9 mouse cellular contexts compared by ENCODE assay signal in the genomic region with DNA sequence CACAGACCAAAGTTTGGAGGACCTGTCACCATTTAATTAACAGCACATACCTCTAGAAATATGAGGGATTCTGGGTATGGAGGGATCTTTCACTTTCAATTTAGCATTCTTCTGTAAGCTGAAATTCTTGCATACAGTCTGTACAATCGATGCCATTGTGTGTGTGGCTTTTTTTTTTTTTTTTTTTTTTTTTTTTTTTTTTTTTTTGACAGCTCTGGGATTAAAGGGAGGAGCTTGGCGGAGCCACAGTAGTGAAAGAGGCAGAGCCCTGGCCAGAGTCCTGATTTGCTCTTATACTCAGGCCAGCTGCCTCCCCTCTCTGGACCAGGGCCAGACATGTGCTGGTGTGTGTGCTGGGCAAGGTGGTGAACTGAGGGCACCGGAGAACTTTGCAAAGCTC. TPM values are rescaled to one million over a fixed set of nuclear protein-coding genes. Genes with fewer than 3 reads are reported as not detected.
DNase-seq lines count a peak whose midpoint lies in the region; ATAC-seq and TF ChIP-seq lines count a peak whose summit lies in the region.
"Had no signal": no experiment of that assay in that cellular context is flagged by ENCODE, and none has a peak within 500 bp of the region (broad histone marks: within the 10 kb centered on the region; RNA-seq: fewer than 3 reads in every experiment).

No protein-coding gene starts in this region.

- H3K9me3 ChIP-seq in heart, embryonic 16.5 days (replicated peaks; ENCODE audit: control insufficient read depth, low read length): no peaks in the 10 kb centered on the region
- no peaks in the 10 kb centered on the region for H3K9me3 ChIP-seq in heart, embryonic 10.5 days
- no peaks in the 10 kb centered on the region for H3K9me3 ChIP-seq in MEL (replicated peaks; ENCODE audit: insufficient read depth, low read length)
- no peaks in the 10 kb centered on the region for H3K9me3 ChIP-seq in lung, embryonic 16.5 days (ENCODE audit: control insufficient read depth, low read length)
- H3K9me3 ChIP-seq: lung, embryonic 15.5 days had no signal

- no peak for TF ChIP-seq CTCF in MEL (IDR thresholded peaks at IDR 0.05 in 2 of 3, conservative IDR thresholded peaks at IDR 0.05 in 1 of 3; ENCODE audit: control insufficient read depth in 1 of 3, insufficient read depth in 1 of 3, low read depth in 2 of 3, low read length in 3 of 3, poor library complexity in 1 of 3, severe bottlenecking in 1 of 3)

- no peaks in the 10 kb centered on the region for H3K27me3 ChIP-seq in heart, embryonic 16.5 days (ENCODE audit: control insufficient read depth, insufficient read depth, low read length)
- no peaks in the 10 kb centered on the region for H3K27me3 ChIP-seq in heart, embryonic 10.5 days (ENCODE audit: insufficient read depth, poor library complexity, severe bottlenecking)
- H3K27me3 ChIP-seq in MEL (ENCODE audit: control insufficient read depth in 1 of 2, insufficient read depth in 2 of 2, low read length in 2 of 2): peaks cover 3 to 5% of the 10 kb centered on the region in 2 experiments; a peak in 3 of 4 replicates
- no peaks in the 10 kb centered on the region for H3K27me3 ChIP-seq in lung, embryonic 16.5 days (ENCODE audit: control insufficient read depth, insufficient read depth, low read depth, low read length)
- H3K27me3 ChIP-seq: lung, embryonic 15.5 days had no signal

- no peak for TF ChIP-seq POLR2A in MEL (IDR thresholded peaks at IDR 0.05; ENCODE audit: control insufficient read depth in 1 of 2, insufficient read depth in 1 of 2, low read depth in 1 of 2, low read length in 2 of 2, poor library complexity in 1 of 2)

- H3K4me2 ChIP-seq in heart, embryonic 16.5 days (ENCODE audit: low read depth, low read length): no peak overlapping the region
- no peak overlapping the region for H3K4me2 ChIP-seq in lung, embryonic 16.5 days (ENCODE audit: low read depth, low read length)
- H3K4me2 ChIP-seq: lung, embryonic 15.5 days had no signal

- WGBS in heart, embryonic 16.5 days: 31% methylated on average over 3 of the region's 3 CpGs
- WGBS in heart, embryonic 10.5 days: 72% methylated on average over 3 of the region's 3 CpGs
- 35% methylated on average over 3 of the region's 3 CpGs for WGBS in lung, embryonic 16.5 days

- H3K27ac ChIP-seq in heart, embryonic 16.5 days (ENCODE audit: low read length): no peak overlapping the region
- H3K27ac ChIP-seq in heart, embryonic 10.5 days: no peak overlapping the region
- no peak overlapping the region for H3K27ac ChIP-seq in MEL (ENCODE audit: control insufficient read depth, low read depth, low read length)
- H3K27ac ChIP-seq in lung, embryonic 16.5 days (ENCODE audit: low read length): no peak overlapping the region
- H3K27ac ChIP-seq: lung, embryonic 15.5 days had no signal

- intact Hi-C loops in heart, postnatal 14 days (cut with DNase I): no loop called here

- no peak overlapping the region for H3K9ac ChIP-seq in heart, embryonic 16.5 days (ENCODE audit: low read length)
- H3K9ac ChIP-seq in MEL (ENCODE audit: control insufficient read depth, low read depth, low read length, poor library complexity, severe bottlenecking): no peak overlapping the region
- H3K9ac ChIP-seq in lung, embryonic 16.5 days (ENCODE audit: low read length): no peak overlapping the region
- H3K9ac ChIP-seq: lung, embryonic 15.5 days had no signal

- no peak overlapping the region for H3K4me3 ChIP-seq in heart, embryonic 16.5 days (ENCODE audit: low read length)
- no peak overlapping the region for H3K4me3 ChIP-seq in heart, embryonic 10.5 days
- no peak overlapping the region for H3K4me3 ChIP-seq in MEL (ENCODE audit: control insufficient read depth in 1 of 2, insufficient read depth in 1 of 2, low read depth in 2 of 2, low read length in 2 of 2)
- H3K4me3 ChIP-seq in lung, embryonic 16.5 days (ENCODE audit: low read length): no peak overlapping the region
- H3K4me3 ChIP-seq: lung, embryonic 15.5 days had no signal

- peaks cover 3% of the 10 kb centered on the region; the same call in 1 of the 2 replicates for H3K4me1 ChIP-seq in heart, embryonic 16.5 days (ENCODE audit: control insufficient read depth, insufficient read depth, low read length)
- H3K4me1 ChIP-seq in heart, embryonic 10.5 days: no peaks in the 10 kb centered on the region
- H3K4me1 ChIP-seq in MEL (ENCODE audit: control insufficient read depth in 1 of 2, insufficient read depth in 2 of 2, low read length in 2 of 2): no peaks in the 10 kb centered on the region
- H3K4me1 ChIP-seq in lung, embryonic 16.5 days (replicated peaks; ENCODE audit: control insufficient read depth, insufficient read depth, low read length): no peaks in the 10 kb centered on the region
- H3K4me1 ChIP-seq: lung, embryonic 15.5 days had no signal

- TF ChIP-seq EP300 in MEL (IDR thresholded peaks at IDR 0.05; ENCODE audit: low read depth in 1 of 2, low read length in 2 of 2): no peak

- H3K36me3 ChIP-seq in heart, embryonic 16.5 days (ENCODE audit: control insufficient read depth, insufficient read depth): no peaks in the 10 kb centered on the region
- H3K36me3 ChIP-seq in heart, embryonic 10.5 days: no peaks in the 10 kb centered on the region
- H3K36me3 ChIP-seq in MEL (ENCODE audit: control insufficient read depth in 1 of 2, insufficient read depth in 2 of 2, low read length in 2 of 2): no peaks in the 10 kb centered on the region
- no peaks in the 10 kb centered on the region for H3K36me3 ChIP-seq in lung, embryonic 16.5 days (ENCODE audit: control insufficient read depth, insufficient read depth, low read length)
- H3K36me3 ChIP-seq: lung, embryonic 15.5 days had no signal

- no peak for DNase-seq in heart, embryonic 10.5 days (ENCODE audit: low spot score)
- DNase-seq in MEL (ENCODE audit: low read depth, low spot score): no peak
- DNase-seq in heart, postnatal 14 days: peak; percentile 58 to 73
- DNase-seq in c-Kit-positive CD71-positive TER-119-positive erythroid progenitor cells, embryonic 14.5 days (ENCODE audit: low spot score): no peak
- no peak for DNase-seq in layer of hippocampus, adult 9-10 months (ENCODE audit: low spot score)
- DNase-seq in cerebellum, adult 9-11 months: no peak

- peak; percentile 80 for ATAC-seq in heart, embryonic 16.5 days (replicated peaks; ENCODE audit: extremely low read depth, insufficient read depth, low FRiP score)
- peak; percentile 79 for ATAC-seq in lung, embryonic 16.5 days (ENCODE audit: low read depth)

- no peaks in the 10 kb centered on the region for H3K79me2 ChIP-seq in MEL (ENCODE audit: control insufficient read depth, insufficient read depth, low read length, poor library complexity)

- no peak for TF ChIP-seq RAD21 in MEL (IDR thresholded peaks at IDR 0.05; ENCODE audit: low read depth, low read length)

TF ChIP-seq in MEL, 35 proteins besides CTCF, POLR2A, EP300 and RAD21:
- no peak for TF ChIP-seq GABPA (IDR thresholded peaks at IDR 0.05; ENCODE audit: low read depth, low read length)
- peak; percentile 75 for TF ChIP-seq ZNF384 (IDR thresholded peaks at IDR 0.05; ENCODE audit: low read depth, low read length)

RNA-seq across cellular contexts. Expression of a gene that starts 1.2 kb away (rescaled TPM):
- polyA plus RNA-seq in heart, embryonic 16.5 days (2015; fragmentation: Nextera tagmentation; extraction: Ambion mirVana): 0.09 TPM in 1 of 2 replicates, not detected in the other
- polyA plus RNA-seq in heart, embryonic 10.5 days (2016; fragmentation: Nextera tagmentation; extraction: Ambion mirVana): 0.28 TPM in 1 of 2 replicates, not detected in the other
- total RNA-seq in MEL (2012; rRNA removed): not detected in 2 replicates
- not detected for polyA plus RNA-seq in MEL (2012; ENCODE audit: insufficient read depth in 1 of 2, insufficient read length in 2 of 2, low read depth in 1 of 2, low replicate concordance in 2 of 2, missing spikeins in 1 of 2)
- total RNA-seq in heart, postnatal 14 days (2021): under 1 TPM in 1 of 2 experiments, not detected in 1; 0.12 TPM
- polyA plus RNA-seq in lung, embryonic 16.5 days (2015; fragmentation: Nextera tagmentation; extraction: Ambion mirVana): not detected in 2 replicates
- polyA plus RNA-seq: lung, embryonic 15.5 days had no signal

RNA-seq across cellular contexts. Expression of a gene that starts 31.2 kb away (rescaled TPM):
- polyA plus RNA-seq in heart, embryonic 16.5 days (2015; fragmentation: Nextera tagmentation; extraction: Ambion mirVana): 33.9 and 34.8 TPM in 2 replicates
- polyA plus RNA-seq in heart, embryonic 10.5 days (2016; fragmentation: Nextera tagmentation; extraction: Ambion mirVana): 40.6 and 45.6 TPM in 2 replicates
- 10.9 and 11.0 TPM in 2 replicates for total RNA-seq in MEL (2012; rRNA removed)
- polyA plus RNA-seq in MEL (2012; ENCODE audit: insufficient read depth in 1 of 2, insufficient read length in 2 of 2, low read depth in 1 of 2, low replicate concordance in 2 of 2, missing spikeins in 1 of 2): 10 to 100 TPM in 1 of 2 experiments, not detected in 1; 32.7 TPM
- 10 to 100 TPM; 21.6 to 21.7 TPM for total RNA-seq in heart, postnatal 14 days (2021)
- 49.8 and 50.6 TPM in 2 replicates for polyA plus RNA-seq in lung, embryonic 16.5 days (2015; fragmentation: Nextera tagmentation; extraction: Ambion mirVana)

RNA-seq across cellular contexts. Expression of a gene that starts 42.7 kb away (rescaled TPM):
- polyA plus RNA-seq in heart, embryonic 16.5 days (2015; fragmentation: Nextera tagmentation; extraction: Ambion mirVana): 0.04 and 0.07 TPM in 2 replicates
- 0.07 and 0.15 TPM in 2 replicates for polyA plus RNA-seq in heart, embryonic 10.5 days (2016; fragmentation: Nextera tagmentation; extraction: Ambion mirVana)
- 0.04 and 0.20 TPM in 2 replicates for total RNA-seq in MEL (2012; rRNA removed)
- polyA plus RNA-seq in MEL (2012; ENCODE audit: insufficient read depth in 1 of 2, insufficient read length in 2 of 2, low read depth in 1 of 2, low replicate concordance in 2 of 2, missing spikeins in 1 of 2): under 1 TPM in 1 of 2 experiments, not detected in 1; 0.31 TPM
- total RNA-seq in heart, postnatal 14 days (2021): under 1 TPM in 1 of 2 experiments, not detected in 1; 0.05 TPM
- 0.09 and 0.24 TPM in 2 replicates for polyA plus RNA-seq in lung, embryonic 16.5 days (2015; fragmentation: Nextera tagmentation; extraction: Ambion mirVana)

RNA-seq across cellular contexts. Expression of a gene that starts 54.6 kb away (rescaled TPM):
- polyA plus RNA-seq in heart, embryonic 16.5 days (2015; fragmentation: Nextera tagmentation; extraction: Ambion mirVana): 112 and 129 TPM in 2 replicates
- polyA plus RNA-seq in heart, embryonic 10.5 days (2016; fragmentation: Nextera tagmentation; extraction: Ambion mirVana): 179 and 208 TPM in 2 replicates
- total RNA-seq in MEL (2012; rRNA removed): 155 and 173 TPM in 2 replicates
- 100 to 1,000 TPM in 1 of 2 experiments, 10 to 100 TPM in 1; 69.2 to 284 TPM for polyA plus RNA-seq in MEL (2012; ENCODE audit: insufficient read depth in 1 of 2, insufficient read length in 2 of 2, low read depth in 1 of 2, low replicate concordance in 2 of 2, missing spikeins in 1 of 2)
- 10 to 100 TPM; 88.4 to 91.7 TPM for total RNA-seq in heart, postnatal 14 days (2021)
- 166 and 183 TPM in 2 replicates for polyA plus RNA-seq in lung, embryonic 16.5 days (2015; fragmentation: Nextera tagmentation; extraction: Ambion mirVana)

Comparison
In these comparisons a context has a peak if more than half of its experiments do, and no peak if none do; other contexts are left out.
1. DNase-seq: peak in heart, postnatal 14 days (2 of 2); none in heart, embryonic 10.5 days (single experiment), MEL (single experiment), c-Kit-positive CD71-positive TER-119-positive erythroid progenitor cells, embryonic 14.5 days (single experiment), layer of hippocampus, adult 9-10 months (single experiment) and cerebellum, adult 9-11 months (single experiment).